Mouse (Mus musculus): ENCODE measurements at regions not wholly inside any gene's neighbourhood (a gene's known extent, or its start where the extent isn't known, plus 50 kb on each side); places are given as distances from the start of the nearest gene placed in this dataset.

GRCm38 (mm10) chr1:41420489-41421327 is 615.3 kb downstream of the Tmem182 start:
- DNase-seq (ENCODE audit: low spot score) = no peak

- no peak for DNase-seq (ENCODE audit: low spot score)
Observed at GRCm38 (mm10) chr1:41427853-41428252, 622.5 kb downstream of the Tmem182 start.

- DNase-seq (ENCODE audit: low spot score) = peak; percentile 21
Observed at GRCm38 (mm10) chr1:41431127-41431690, 625.8 kb downstream of the Tmem182 start.

- DNase-seq (ENCODE audit: low spot score) = no peak
Observed at GRCm38 (mm10) chr1:41435379-41435778, 630.0 kb downstream of the Tmem182 start.

GRCm38 (mm10) chr1:41449972-41450371 is 644.6 kb downstream of the Tmem182 start:
- no peak for DNase-seq (ENCODE audit: low spot score)
